Mouse (Mus musculus) hindbrain, embryonic 10.5 days (tissue): Measurements from ENCODE around the gene Rnf43. TPM values are rescaled to one million over a fixed set of nuclear protein-coding genes. Genes with fewer than 3 reads are reported as not detected.
A peak's percentile ranks its signal among the peaks of the same experiment; 100 is the strongest.

ENCODE experiments used
- DNase-seq: peaks from one replicate; pipeline ENCODE4 v3.0.0-alpha.2; 2017; ENCODE audit warnings: low spot score
- H3K27ac ChIP-seq: fragments of 300-500 bp; sonication (generic); 2 replicates; pipeline ENCODE4 v1.5.1; 2016; ENCODE audit warnings: mild to moderate bottlenecking, moderate library complexity
- H3K27me3 ChIP-seq: fragments of 300-500 bp; sonication (generic); 2 replicates; pipeline ENCODE4 v1.6.1; 2016; ENCODE audit warnings: mild to moderate bottlenecking; ENCODE audit not compliant: poor library complexity, insufficient read depth, severe bottlenecking
- H3K36me3 ChIP-seq: fragments of 300-500 bp; sonication (generic); 2 replicates; pipeline ENCODE4 v1.6.1; 2016; ENCODE audit warnings: mild to moderate bottlenecking, moderate library complexity
- H3K4me1 ChIP-seq: fragments of 300-500 bp; sonication (generic); replicated peaks from 2 replicates; pipeline ENCODE4 v1.6.1; 2016; ENCODE audit warnings: mild to moderate bottlenecking
- H3K4me3 ChIP-seq: fragments of 300-500 bp; sonication (generic); 2 replicates; pipeline ENCODE4 v1.5.1; 2016; ENCODE audit warnings: mild to moderate bottlenecking, moderate library complexity
- H3K9me3 ChIP-seq: fragments of 300-500 bp; sonication (generic); 2 replicates; pipeline ENCODE4 v1.6.1; 2016; ENCODE audit warnings: mild to moderate bottlenecking, moderate library complexity
- whole genome bisulfite sequencing: fragments of 180-500 bp; shearing (Covaris S2); methylation state at CpG from one replicate; pipeline ENCODE4 v1.1.7; 2016; 5-methylcytosine and 5-hydroxymethylcytosine counted together
- microRNA counts: library from miRNA; unstranded; fragments of <30 nt; microRNA quantifications from one replicate; lab custom pipeline; 2017
- polyA plus RNA-seq: library from polyadenylated mRNA; unstranded; fragments of >200 nt; fragmentation: Nextera tagmentation; extraction: Ambion mirVana; gene quantifications from 2 replicates; pipeline ENCODE4 v1.2.1, GENCODE M21; 2016

Gene Rnf43
- polyA plus RNA-seq, 1 experiment from 2014 or later: 0.90 TPM

GRCm38 (mm10) chr11:87780130-87780529 lies 117.6 kb downstream of the Rnf43 start:
- Histone ChIP-seq H3K36me3 (no peaks in the 10 kb centered on the region), H3K27me3 (peaks cover 54% of the 10 kb centered on the region), H3K4me3 (no peak overlapping the region), H3K9me3 (no peaks in the 10 kb centered on the region), H3K4me1 (peaks cover 29% of the 10 kb centered on the region), H3K27ac (no peak overlapping the region)
- DNase-seq: no peak
- 81% methylated on average over 8 of the region's 8 CpGs for WGBS

MicroRNAs encoded within 50 kb of the gene (microRNA counts, 519-probe panel; counts per million panel counts)
- microRNA mmu-miR-142-3p (lab: Ali Mortazavi, UCI): 3,065 counts per million, percentile 82 among the panel's probes with 10 or more counts
- 5,429 counts per million, percentile 96 among the panel's probes with 10 or more counts for microRNA mmu-miR-142-5p (lab: Ali Mortazavi, UCI)

Other genes with a start within 250 kb of the Rnf43 start
- not detected in 2 replicates for gene Gm11492, start 96.1 kb upstream of the Rnf43 start, polyA plus RNA-seq
- gene Sept4, start 93.8 kb upstream of the Rnf43 start, polyA plus RNA-seq: 7.4 and 11.2 TPM in 2 replicates
- gene Mtmr4, start 70.6 kb upstream of the Rnf43 start, polyA plus RNA-seq: 68.8 and 70.5 TPM in 2 replicates
- gene Hsf5, start 45.6 kb upstream of the Rnf43 start, polyA plus RNA-seq: 0.39 and 0.46 TPM in 2 replicates
- gene Supt4a, start 74.8 kb downstream of the Rnf43 start, polyA plus RNA-seq: 178 and 184 TPM in 2 replicates
- 7.8 and 10.5 TPM in 2 replicates for gene Tspoap1, start 97.8 kb downstream of the Rnf43 start, polyA plus RNA-seq
- gene Mpo, start 130.9 kb downstream of the Rnf43 start, polyA plus RNA-seq: 2.8 and 5.0 TPM in 2 replicates
- gene Lpo, start 165.6 kb downstream of the Rnf43 start, polyA plus RNA-seq: 0.31 and 0.57 TPM in 2 replicates
- 17.2 and 18.6 TPM in 2 replicates for gene Mks1, start 190.5 kb downstream of the Rnf43 start, polyA plus RNA-seq
- not detected in 2 replicates for gene Epx, start 212.8 kb downstream of the Rnf43 start, polyA plus RNA-seq
- gene Olfr462, start 229.5 kb downstream of the Rnf43 start, polyA plus RNA-seq: not detected in 2 replicates
- not detected in 2 replicates for gene Olfr463, start 234.7 kb downstream of the Rnf43 start, polyA plus RNA-seq